Mouse (Mus musculus) naive thymus-derived CD4-positive, alpha-beta T cell, adult 2 months (primary cell): ENCODE results near the gene Col13a1.

ENCODE experiments used
- DNase-seq: peaks from one replicate; pipeline ENCODE4 v3.0.0-alpha.2; 2011; ENCODE audit warnings: low read depth

Gene Col13a1

GRCm38 (mm10) chr10:61968003-61968553 is 10.8 kb downstream of the Col13a1 start:
- no peak for DNase-seq

- DNase-seq, result no peak
These were observed 11.7 kb downstream of the Col13a1 start for GRCm38 (mm10) chr10:61967207-61967606.

GRCm38 (mm10) chr10:61965386-61965841 is 13.5 kb downstream of the Col13a1 start:
- DNase-seq, result no peak

- no peak for DNase-seq
These were observed 22.2 kb downstream of the Col13a1 start for GRCm38 (mm10) chr10:61956718-61957117.

- DNase-seq, result no peak
These were observed 25.0 kb downstream of the Col13a1 start for GRCm38 (mm10) chr10:61953916-61954315.

GRCm38 (mm10) chr10:61949542-61949941 is 29.4 kb downstream of the Col13a1 start:
- no peak for DNase-seq

- DNase-seq, result no peak
These were observed 34.5 kb downstream of the Col13a1 start for GRCm38 (mm10) chr10:61944386-61944785.

GRCm38 (mm10) chr10:61943480-61943879 is 35.4 kb downstream of the Col13a1 start:
- no peak for DNase-seq

GRCm38 (mm10) chr10:61942719-61943118 is 36.2 kb downstream of the Col13a1 start:
- no peak for DNase-seq

GRCm38 (mm10) chr10:61936211-61937121 is 42.4 kb downstream of the Col13a1 start:
- DNase-seq, result no peak

- DNase-seq, result no peak
These were observed 47.2 kb downstream of the Col13a1 start for GRCm38 (mm10) chr10:61931678-61932077.

- DNase-seq, result no peak
These were observed 49.0 kb downstream of the Col13a1 start for GRCm38 (mm10) chr10:61929901-61930300.

GRCm38 (mm10) chr10:61928725-61929651 is 49.9 kb downstream of the Col13a1 start:
- DNase-seq, result no peak

- no peak for DNase-seq
These were observed 53.2 kb downstream of the Col13a1 start for GRCm38 (mm10) chr10:61925691-61926090.

- no peak for DNase-seq
These were observed 58.1 kb downstream of the Col13a1 start for GRCm38 (mm10) chr10:61920655-61921365.

- DNase-seq, result no peak
These were observed 58.8 kb downstream of the Col13a1 start for GRCm38 (mm10) chr10:61919924-61920654.

GRCm38 (mm10) chr10:61919496-61919895 is 59.4 kb downstream of the Col13a1 start:
- DNase-seq, result no peak

- DNase-seq, result no peak
These were observed 61.8 kb downstream of the Col13a1 start for GRCm38 (mm10) chr10:61917066-61917465.

GRCm38 (mm10) chr10:61911770-61912169 is 67.1 kb downstream of the Col13a1 start:
- no peak for DNase-seq

- no peak for DNase-seq
These were observed 69.9 kb downstream of the Col13a1 start for GRCm38 (mm10) chr10:61909004-61909403.

GRCm38 (mm10) chr10:61906226-61906625 is 72.7 kb downstream of the Col13a1 start:
- DNase-seq, result peak; percentile 4
